Comparison of ENCODE assay signal across 8 mouse cellular contexts in the genomic region with DNA sequence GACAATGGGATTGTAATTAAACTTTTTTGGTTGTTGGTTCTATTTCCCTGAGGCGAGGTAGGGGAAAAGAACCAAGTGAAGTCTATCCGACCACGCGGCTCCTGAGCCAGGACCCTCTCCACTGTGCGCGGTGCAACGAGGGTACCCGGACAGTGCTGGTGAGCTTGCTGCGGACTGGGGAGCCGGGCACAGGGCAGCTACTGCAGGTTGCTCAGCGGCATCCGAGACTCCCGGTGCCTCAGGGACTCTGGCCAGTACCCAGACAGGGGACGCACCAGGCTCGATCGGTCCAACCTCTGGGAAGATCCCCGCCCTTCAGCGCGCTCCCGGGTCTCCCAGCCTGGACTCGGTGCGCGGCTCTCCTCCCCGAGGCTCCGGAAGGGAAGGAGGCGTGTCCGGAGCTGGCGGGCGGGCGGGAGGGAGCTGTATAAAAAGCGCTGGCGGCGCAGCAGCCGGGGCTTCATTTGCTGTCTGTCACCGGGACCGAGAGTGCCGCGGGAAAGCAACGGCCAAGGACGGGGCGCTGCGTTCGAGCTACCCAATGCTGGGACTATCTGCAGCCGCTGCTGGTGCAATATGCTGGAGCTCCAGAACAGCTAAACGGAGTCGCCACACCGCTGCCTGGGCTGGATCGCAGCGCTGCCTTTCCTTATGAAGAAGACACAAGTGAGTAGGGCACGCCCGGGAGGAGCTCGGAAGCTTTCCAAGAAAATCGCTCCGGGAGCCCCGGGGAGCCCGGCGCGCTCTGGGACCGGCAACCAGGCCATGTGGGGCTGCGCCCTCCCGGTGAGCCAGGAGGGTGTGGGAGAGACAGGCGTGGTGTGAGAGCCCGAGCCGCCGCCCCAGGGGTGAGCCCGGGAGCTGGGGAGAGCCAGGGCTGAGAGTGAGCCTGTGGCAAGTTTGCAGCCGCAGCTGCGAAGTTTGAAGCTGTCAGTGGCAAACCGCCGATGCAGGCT. TPM values are rescaled to one million over a fixed set of nuclear protein-coding genes. Genes with fewer than 3 reads are reported as not detected.
A peak's percentile ranks its signal among the peaks of the same experiment; 100 is the strongest.
DNase-seq lines count a peak whose midpoint lies in the region; ATAC-seq lines count a peak whose summit lies in the region.

A gene (plus strand): TSS at position 261 of the 956 bp plus-strand sequence.

- peak within 1 kb of the TSS; percentile 78 for H3K9ac ChIP-seq in hindbrain, embryonic 13.5 days

- peaks cover 23% of the 10 kb centered on the region for H3K4me1 ChIP-seq in hindbrain, embryonic 13.5 days (replicated peaks)

- peak within 1 kb of the TSS; percentile 73 for H3K4me3 ChIP-seq in hindbrain, embryonic 13.5 days

- H3K9me3 ChIP-seq in hindbrain, embryonic 13.5 days, result no peaks in the 10 kb centered on the region

- H3K4me2 ChIP-seq in hindbrain, embryonic 13.5 days, result peak within 1 kb of the TSS; percentile 100

- peak within 1 kb of the TSS; percentile 72 for H3K27ac ChIP-seq in hindbrain, embryonic 13.5 days

- under 1% methylated on average over 66 of the region's 70 CpGs for WGBS in hindbrain, embryonic 13.5 days

- peak; percentile 91 for ATAC-seq in hindbrain, embryonic 13.5 days (ENCODE audit: low FRiP score)
- no peak for ATAC-seq in erythroid progenitor cell, adult 5-6 weeks (replicated peaks; ENCODE audit: low FRiP score, poor library complexity, severe bottlenecking)

- H3K36me3 ChIP-seq in hindbrain, embryonic 13.5 days, result no peaks in the 10 kb centered on the region

- H3K27me3 ChIP-seq in hindbrain, embryonic 13.5 days, result peaks cover 51% of the 10 kb centered on the region

- DNase-seq in ZHBTc4 (ENCODE audit: low read depth, low spot score), result peak; percentile 83
- DNase-seq in cerebellum, postnatal 14 days, result peak; percentile 56 to 60
- DNase-seq in gastrocnemius, adult 18-20 months (ENCODE audit: low spot score), result peak; percentile 64
- peak; percentile 64 to 74 for DNase-seq in layer of hippocampus, postnatal 36 days
- peak; percentile 90 for DNase-seq in lung, postnatal 36 days
- peak; percentile 61 for DNase-seq in right cerebral cortex, adult 18-20 months

RNA-seq across cellular contexts. Expression of the gene that starts here (rescaled TPM):
- 10 to 100 TPM; 16.3 to 27.7 TPM for total RNA-seq in gastrocnemius, adult 18-20 months (2021)
- 18.2 and 18.3 TPM in 2 replicates for polyA plus RNA-seq in hindbrain, embryonic 13.5 days (2015; fragmentation: Nextera tagmentation; extraction: Ambion mirVana)
- total RNA-seq in layer of hippocampus, postnatal 36 days (2021), result 10 to 100 TPM; 19.7 to 26.8 TPM
- 1.4 and 3.8 TPM in 2 replicates for total RNA-seq in erythroid progenitor cell, adult 5-6 weeks (2015; ENCODE audit: low replicate concordance)
- 1.9 and 4.2 TPM in 2 replicates for total RNA-seq in erythroid progenitor cell, adult 5-6 weeks (2017; ENCODE audit: low replicate concordance)
